Mouse (Mus musculus) intestine, embryonic 15.5 days (tissue): ENCODE results near the gene Obscn. TPM values are rescaled to one million over a fixed set of nuclear protein-coding genes. Genes with fewer than 3 reads are reported as not detected.

ENCODE experiments used
- ATAC-seq: fragments of 200-750 bp; cut with Nextera tagmentation; 2 replicates; pipeline ENCODE4 v1.8.0; 2017; ENCODE audit warnings: moderate TSS enrichment, moderate library complexity
- H3K27ac ChIP-seq: fragments of 300-500 bp; sonication (generic); 2 replicates; pipeline ENCODE4 v1.5.1; 2015; ENCODE audit warnings: mild to moderate bottlenecking, inconsistent platforms
- H3K27me3 ChIP-seq: fragments of 300-500 bp; sonication (generic); replicated peaks from 2 replicates; pipeline ENCODE4 v1.6.1; 2015; ENCODE audit warnings: inconsistent platforms
- H3K36me3 ChIP-seq: fragments of 300-500 bp; sonication (generic); 2 replicates; pipeline ENCODE4 v1.6.1; 2015; ENCODE audit warnings: inconsistent platforms
- H3K4me1 ChIP-seq: fragments of 300-500 bp; sonication (generic); replicated peaks from 2 replicates; pipeline ENCODE4 v1.6.1; 2015; ENCODE audit warnings: inconsistent platforms
- H3K4me2 ChIP-seq: fragments of 300-500 bp; sonication (generic); replicated peaks from 2 replicates; pipeline ENCODE4 v1.6.1; 2015; ENCODE audit warnings: mild to moderate bottlenecking, inconsistent platforms
- H3K4me3 ChIP-seq: fragments of 300-500 bp; sonication (generic); replicated peaks from 2 replicates; pipeline ENCODE4 v1.5.1; 2015; ENCODE audit warnings: inconsistent platforms
- H3K9ac ChIP-seq: fragments of 300-500 bp; sonication (generic); 2 replicates; pipeline ENCODE4 v1.6.1; 2015; ENCODE audit warnings: inconsistent platforms
- H3K9me3 ChIP-seq: fragments of 300-500 bp; sonication (generic); 2 replicates; pipeline ENCODE4 v1.6.1; 2016; ENCODE audit warnings: inconsistent platforms
- WGBS: fragments of 180-500 bp; shearing (Covaris S2); methylation state at CpG from one replicate; pipeline ENCODE4 v1.1.7; 2015; 5-methylcytosine and 5-hydroxymethylcytosine counted together
- polyA plus RNA-seq: library from polyadenylated mRNA; unstranded; fragments of >200 nt; fragmentation: Nextera tagmentation; extraction: Ambion mirVana; gene quantifications from 2 replicates; pipeline ENCODE4 v1.2.1, GENCODE M21; 2015

Obscn gene
- polyA plus RNA-seq, 1 experiment from 2014 or later, result 1.3 TPM

- Histone ChIP-seq H3K9ac (no peak overlapping the region), H3K4me1 (no peaks in the 10 kb centered on the region), H3K4me2 (no peak overlapping the region), H3K9me3 (no peaks in the 10 kb centered on the region), H3K36me3 (no peaks in the 10 kb centered on the region), H3K27ac (no peak overlapping the region), H3K4me3 (no peak overlapping the region), H3K27me3 (no peaks in the 10 kb centered on the region)
- WGBS, result 62% methylated on average over 6 of the region's 6 CpGs
- no peak for ATAC-seq
Measured at GRCm38 (mm10) chr11:59026411-59026810, 109.8 kb downstream of the Obscn start.

- H3K27me3 ChIP-seq, result no peaks in the 10 kb centered on the region
- no peak overlapping the region for H3K4me3 ChIP-seq
- no peaks in the 10 kb centered on the region for H3K9me3 ChIP-seq
- no peak overlapping the region for H3K4me2 ChIP-seq
- H3K9ac ChIP-seq, result no peak overlapping the region
- H3K36me3 ChIP-seq, result no peaks in the 10 kb centered on the region
- no peaks in the 10 kb centered on the region for H3K4me1 ChIP-seq
- WGBS, result 41% methylated on average over 9 of the region's 9 CpGs
- no peak for ATAC-seq
- no peak overlapping the region for H3K27ac ChIP-seq
Measured at GRCm38 (mm10) chr11:59015052-59015451, 121.2 kb downstream of the Obscn start.

GRCm38 (mm10) chr11:59002327-59003079, 133.7 kb downstream of the Obscn start:
- 81% methylated on average over 7 of the region's 7 CpGs for WGBS

GRCm38 (mm10) chr11:59000635-59001034, 135.6 kb downstream of the Obscn start:
- Histone ChIP-seq H3K27me3 (no peaks in the 10 kb centered on the region), H3K27ac (no peak overlapping the region)
- 91% methylated on average over 21 of the region's 21 CpGs for WGBS

More at GRCm38 (mm10) chr11:59002327-59003079, 133.7 kb downstream of the Obscn start:
- Histone ChIP-seq H3K9ac (no peak overlapping the region), H3K4me3 (no peak overlapping the region), H3K4me1 (no peaks in the 10 kb centered on the region; the same call in 1 of the 2 replicates), H3K9me3 (no peaks in the 10 kb centered on the region), H3K4me2 (no peak overlapping the region), H3K36me3 (no peaks in the 10 kb centered on the region), H3K27me3 (no peaks in the 10 kb centered on the region), H3K27ac (no peak overlapping the region)
- ATAC-seq, result no peak

GRCm38 (mm10) chr11:58999830-59000229, 136.4 kb downstream of the Obscn start:
- Histone ChIP-seq H3K4me3 (no peak overlapping the region), H3K4me2 (no peak overlapping the region), H3K36me3 (no peaks in the 10 kb centered on the region), H3K9me3 (no peaks in the 10 kb centered on the region), H3K27me3 (0 out of 2 replicates have a peak, but pooled peaks cover 4% of the 10 kb centered on the region), H3K9ac (no peak overlapping the region), H3K27ac (no peak overlapping the region), H3K4me1 (no peaks in the 10 kb centered on the region; the same call in 1 of the 2 replicates)
- whole genome bisulfite sequencing, result 77% methylated on average over 6 of the region's 6 CpGs
- no peak for ATAC-seq

More at GRCm38 (mm10) chr11:59000635-59001034, 135.6 kb downstream of the Obscn start:
- Histone ChIP-seq H3K9ac (no peak overlapping the region), H3K4me3 (no peak overlapping the region), H3K4me1 (no peaks in the 10 kb centered on the region; the same call in 1 of the 2 replicates), H3K36me3 (no peaks in the 10 kb centered on the region), H3K9me3 (no peaks in the 10 kb centered on the region), H3K4me2 (no peak overlapping the region)
- ATAC-seq, result no peak

- peak; percentile 10; the same call in 1 of the 2 replicates for ATAC-seq
- WGBS, result 35% methylated on average over 11 of the region's 11 CpGs
- no peaks in the 10 kb centered on the region for H3K36me3 ChIP-seq
- no peak overlapping the region for H3K9ac ChIP-seq
- H3K4me1 ChIP-seq, result no peaks in the 10 kb centered on the region; the same call in 1 of the 2 replicates
- 0 out of 2 replicates have a peak, but pooled peaks cover 5% of the 10 kb centered on the region for H3K27me3 ChIP-seq
- H3K27ac ChIP-seq, result no peak overlapping the region
- H3K9me3 ChIP-seq, result no peaks in the 10 kb centered on the region
- peak overlapping the region; percentile 39 for H3K4me2 ChIP-seq
- H3K4me3 ChIP-seq, result no peak overlapping the region
Measured at GRCm38 (mm10) chr11:58999158-58999557, 137.0 kb downstream of the Obscn start.

- Histone ChIP-seq H3K27me3 (0 out of 2 replicates have a peak, but pooled peaks cover 5% of the 10 kb centered on the region), H3K4me1 (no peaks in the 10 kb centered on the region; the same call in 1 of the 2 replicates), H3K36me3 (no peaks in the 10 kb centered on the region), H3K27ac (no peak overlapping the region), H3K4me3 (no peak overlapping the region), H3K4me2 (no peak overlapping the region), H3K9ac (no peak overlapping the region), H3K9me3 (no peaks in the 10 kb centered on the region)
- ATAC-seq, result no peak
- 83% methylated on average over 5 of the region's 5 CpGs for WGBS
Measured at GRCm38 (mm10) chr11:58997541-58997940, 138.7 kb downstream of the Obscn start.

- WGBS, result 44% methylated on average over 12 of the region's 12 CpGs
- no peaks in the 10 kb centered on the region; the same call in 1 of the 2 replicates for H3K4me1 ChIP-seq
- H3K4me3 ChIP-seq, result no peak overlapping the region
- H3K27me3 ChIP-seq, result 0 out of 2 replicates have a peak, but pooled peaks cover 5% of the 10 kb centered on the region
- H3K4me2 ChIP-seq, result no peak overlapping the region
- no peak for ATAC-seq
- H3K36me3 ChIP-seq, result no peaks in the 10 kb centered on the region
- no peak overlapping the region for H3K9ac ChIP-seq
- no peaks in the 10 kb centered on the region for H3K9me3 ChIP-seq
- H3K27ac ChIP-seq, result no peak overlapping the region
Measured at GRCm38 (mm10) chr11:58995807-58996370, 140.3 kb downstream of the Obscn start.

- Histone ChIP-seq H3K4me2 (peak overlapping the region; percentile 71), H3K27me3 (0 out of 2 replicates have a peak, but pooled peaks cover 5% of the 10 kb centered on the region), H3K27ac (no peak overlapping the region), H3K9me3 (no peaks in the 10 kb centered on the region), H3K4me3 (no peak overlapping the region), H3K9ac (no peak overlapping the region), H3K4me1 (no peaks in the 10 kb centered on the region; the same call in 1 of the 2 replicates), H3K36me3 (no peaks in the 10 kb centered on the region)
- WGBS, result 77% methylated on average over 9 of the region's 9 CpGs
- ATAC-seq, result no peak
Measured at GRCm38 (mm10) chr11:58995061-58995806, 141.0 kb downstream of the Obscn start.

GRCm38 (mm10) chr11:58994337-58994826, 141.8 kb downstream of the Obscn start:
- Histone ChIP-seq H3K9ac (no peak overlapping the region), H3K27ac (no peak overlapping the region), H3K27me3 (0 out of 2 replicates have a peak, but pooled peaks cover 5% of the 10 kb centered on the region), H3K36me3 (no peaks in the 10 kb centered on the region), H3K4me1 (no peaks in the 10 kb centered on the region; the same call in 1 of the 2 replicates), H3K9me3 (no peaks in the 10 kb centered on the region), H3K4me2 (peak overlapping the region; percentile 71), H3K4me3 (peak overlapping the region; percentile 34)
- 2% methylated on average over 35 of the region's 35 CpGs for WGBS
- ATAC-seq, result peak; percentile 89

- WGBS, result 58% methylated on average over 6 of the region's 6 CpGs
- Histone ChIP-seq H3K4me2 (no peak overlapping the region), H3K4me3 (no peak overlapping the region), H3K27me3 (0 out of 2 replicates have a peak, but pooled peaks cover 5% of the 10 kb centered on the region), H3K9ac (no peak overlapping the region), H3K9me3 (no peaks in the 10 kb centered on the region), H3K27ac (no peak overlapping the region), H3K4me1 (no peaks in the 10 kb centered on the region; the same call in 1 of the 2 replicates), H3K36me3 (peaks cover 8% of the 10 kb centered on the region)
- no peak for ATAC-seq
Measured at GRCm38 (mm10) chr11:58993091-58993670, 143.0 kb downstream of the Obscn start.
